Mouse (Mus musculus): ENCODE results near the gene Ddit4. TPM values are rescaled to one million over a fixed set of nuclear protein-coding genes. Genes with fewer than 3 reads are reported as not detected.
A peak's percentile ranks its signal among the peaks of the same experiment; 100 is the strongest.

Gene Ddit4
- polyA plus RNA-seq, 1 experiment from 2014 or later, result 42.0 TPM

- peaks cover 6% of the 10 kb centered on the region for H3K36me3 ChIP-seq (replicated peaks)
- DNase-seq (ENCODE audit: low spot score), result no peak
- peak overlapping the region; percentile 69 for H3K27ac ChIP-seq (replicated peaks)
- peaks cover 68% of the 10 kb centered on the region for H3K4me1 ChIP-seq
- H3K9me3 ChIP-seq, result no peaks in the 10 kb centered on the region
- H3K4me3 ChIP-seq, result no peak overlapping the region
- no peaks in the 10 kb centered on the region for H3K27me3 ChIP-seq (replicated peaks; ENCODE audit: low read depth, poor library complexity, severe bottlenecking)
- WGBS, result 56% methylated on average over 7 of the region's 7 CpGs
These were observed 48.5 kb downstream of the Ddit4 start for GRCm38 (mm10) chr10:59903170-59903569.

- Histone ChIP-seq H3K36me3 (replicated peaks) (peaks cover 10% of the 10 kb centered on the region), H3K27me3 (replicated peaks; ENCODE audit: low read depth, poor library complexity, severe bottlenecking) (no peaks in the 10 kb centered on the region), H3K27ac (replicated peaks) (peak overlapping the region; percentile 94), H3K4me1 (peaks cover 67% of the 10 kb centered on the region), H3K4me3 (no peak overlapping the region), H3K9me3 (no peaks in the 10 kb centered on the region)
- 68% methylated on average over 8 of the region's 8 CpGs for WGBS
- DNase-seq (ENCODE audit: low spot score), result no peak
These were observed 49.0 kb downstream of the Ddit4 start for GRCm38 (mm10) chr10:59902606-59902990.

GRCm38 (mm10) chr10:59901986-59902605 lies 49.5 kb downstream of the Ddit4 start:
- Histone ChIP-seq H3K27me3 (replicated peaks; ENCODE audit: low read depth, poor library complexity, severe bottlenecking) (no peaks in the 10 kb centered on the region), H3K4me3 (no peak overlapping the region), H3K36me3 (replicated peaks) (peaks cover 15% of the 10 kb centered on the region), H3K9me3 (no peaks in the 10 kb centered on the region), H3K4me1 (peaks cover 67% of the 10 kb centered on the region), H3K27ac (replicated peaks) (peak overlapping the region; percentile 94)
- DNase-seq (ENCODE audit: low spot score), result peak; percentile 22
- 69% methylated on average over 8 of the region's 8 CpGs for WGBS

- no peak for DNase-seq (ENCODE audit: low spot score)
- Histone ChIP-seq H3K36me3 (replicated peaks) (peaks cover 21% of the 10 kb centered on the region), H3K27me3 (replicated peaks; ENCODE audit: low read depth, poor library complexity, severe bottlenecking) (no peaks in the 10 kb centered on the region), H3K27ac (replicated peaks) (peak overlapping the region; percentile 94), H3K4me1 (peaks cover 72% of the 10 kb centered on the region), H3K4me3 (no peak overlapping the region), H3K9me3 (no peaks in the 10 kb centered on the region)
- 88% methylated on average over 1 of the region's 1 CpGs for WGBS
These were observed 50.2 kb downstream of the Ddit4 start for GRCm38 (mm10) chr10:59901463-59901862.

- Histone ChIP-seq H3K4me1 (peaks cover 77% of the 10 kb centered on the region), H3K27me3 (replicated peaks; ENCODE audit: low read depth, poor library complexity, severe bottlenecking) (no peaks in the 10 kb centered on the region), H3K9me3 (no peaks in the 10 kb centered on the region), H3K36me3 (replicated peaks) (peaks cover 26% of the 10 kb centered on the region), H3K27ac (replicated peaks) (peak overlapping the region; percentile 94), H3K4me3 (no peak overlapping the region)
- no peak for DNase-seq (ENCODE audit: low spot score)
- WGBS, result 49% methylated on average over 4 of the region's 4 CpGs
These were observed 50.7 kb downstream of the Ddit4 start for GRCm38 (mm10) chr10:59900939-59901338.

GRCm38 (mm10) chr10:59900174-59900435 lies 51.5 kb downstream of the Ddit4 start:
- no peaks in the 10 kb centered on the region for H3K9me3 ChIP-seq
- peak overlapping the region; percentile 94 for H3K27ac ChIP-seq (replicated peaks)
- 45% methylated on average over 4 of the region's 4 CpGs for WGBS
- peak overlapping the region; percentile 45 for H3K4me3 ChIP-seq
- peaks cover 35% of the 10 kb centered on the region for H3K36me3 ChIP-seq (replicated peaks)
- no peaks in the 10 kb centered on the region for H3K27me3 ChIP-seq (replicated peaks; ENCODE audit: low read depth, poor library complexity, severe bottlenecking)
- DNase-seq (ENCODE audit: low spot score), result no peak
- H3K4me1 ChIP-seq, result peaks cover 80% of the 10 kb centered on the region

Other genes with a start within 250 kb of the Ddit4 start
- gene Micu1, start 249.4 kb downstream of the Ddit4 start, polyA plus RNA-seq (2016; fragmentation: Nextera tagmentation; extraction: Ambion mirVana), result 47.5 and 52.7 TPM in 2 replicates
- 27.0 TPM in 2 replicates for gene Dnajb12, start 72.3 kb downstream of the Ddit4 start, polyA plus RNA-seq (2016; fragmentation: Nextera tagmentation; extraction: Ambion mirVana)
- gene Ascc1, start 51.0 kb upstream of the Ddit4 start, polyA plus RNA-seq (2016; fragmentation: Nextera tagmentation; extraction: Ambion mirVana), result 35.8 and 41.8 TPM in 2 replicates
- 104 and 109 TPM in 2 replicates for gene Anapc16, start 51.3 kb upstream of the Ddit4 start, polyA plus RNA-seq (2016; fragmentation: Nextera tagmentation; extraction: Ambion mirVana)
- 8.6 and 8.9 TPM in 2 replicates for gene Spock2, start 154.4 kb upstream of the Ddit4 start, polyA plus RNA-seq (2016; fragmentation: Nextera tagmentation; extraction: Ambion mirVana)